Mouse (Mus musculus) G1E (cell line): Measurements from ENCODE around the gene Nexn. TPM values are rescaled to one million over a fixed set of nuclear protein-coding genes. Genes with fewer than 3 reads are reported as not detected.

Experiments used
- ATAC-seq: 2 replicates; pipeline ENCODE4 v1.8.0; 2016; ENCODE audit warnings: mild to moderate bottlenecking; ENCODE audit not compliant: insufficient number of reproducible peaks, poor library complexity, low FRiP score, severe bottlenecking; ENCODE audit errors: extremely low read depth
- DNase-seq: peaks from one replicate; pipeline ENCODE4 v3.0.0; 2012; ENCODE audit warnings: low spot score
- H3K27me3 ChIP-seq: 2 replicates; pipeline ENCODE4 v1.6.1; 2012; ENCODE audit warnings: mild to moderate bottlenecking, low read length, inconsistent platforms; ENCODE audit not compliant: insufficient read depth
- H3K36me3 ChIP-seq: replicated peaks from 2 replicates; pipeline ENCODE3; 2012; ENCODE audit warnings: mild to moderate bottlenecking, inconsistent platforms
- H3K4me1 ChIP-seq: 2 replicates; pipeline ENCODE4 v1.6.1; 2012; ENCODE audit warnings: low read depth, low read length, inconsistent platforms, mixed read lengths; ENCODE audit not compliant: insufficient read depth
- H3K4me3 ChIP-seq: 2 replicates; pipeline ENCODE4 v1.5.1; 2012; ENCODE audit warnings: low read depth, mild to moderate bottlenecking, inconsistent platforms, low read length, moderate library complexity, mixed read lengths
- H3K9me3 ChIP-seq: replicated peaks from 2 replicates; pipeline ENCODE4 v1.6.1; 2012; ENCODE audit warnings: inconsistent platforms
- CTCF ChIP-seq: IDR thresholded peaks from 2 replicates; pipeline ENCODE4 v1.5.1; 2012; ENCODE audit warnings: low read depth, low read length, inconsistent platforms, mixed read lengths
- GATA1 ChIP-seq: IDR thresholded peaks from 2 replicates; pipeline ENCODE4 v1.6.1; 2012; ENCODE audit warnings: borderline replicate concordance, low read length, inconsistent platforms, mixed read lengths
- GATA2 ChIP-seq: IDR thresholded peaks from 2 replicates; pipeline ENCODE4 v1.6.1; 2012; ENCODE audit warnings: low read depth, low read length, inconsistent platforms, borderline replicate concordance
- POLR2AphosphoS5 ChIP-seq: IDR thresholded peaks from 2 replicates; pipeline ENCODE4 v1.6.1; 2012; ENCODE audit warnings: low read depth, low read length, inconsistent platforms; ENCODE audit not compliant: insufficient replicate concordance
- TAL1 ChIP-seq: conservative IDR thresholded peaks from 2 replicates; pipeline ENCODE4 v1.6.1; 2012; ENCODE audit warnings: low read depth, low read length, inconsistent platforms, mixed read lengths
- polyA plus RNA-seq: library from polyadenylated mRNA; stranded (reverse); fragments of >175 nt; gene quantifications from 2 replicates; pipeline ENCODE4 v1.2.3, GENCODE M21; 2012
- total RNA-seq, 2 experiments: library from RNA; stranded (forward) in 1 of 2; stranded (reverse) in 1 of 2; fragments of 200-1000 nt in 1 of 2; fragments of >200 nt in 1 of 2; fragmentation: Nextera tagmentation in 1 of 2; gene quantifications; 2 replicates each; pipeline ENCODE4 v1.2.3; 2014 to 2017

Nexn gene
- total and polyA plus RNA-seq, 3 experiments: 1.0 TPM; not detected in 2

DNA sequence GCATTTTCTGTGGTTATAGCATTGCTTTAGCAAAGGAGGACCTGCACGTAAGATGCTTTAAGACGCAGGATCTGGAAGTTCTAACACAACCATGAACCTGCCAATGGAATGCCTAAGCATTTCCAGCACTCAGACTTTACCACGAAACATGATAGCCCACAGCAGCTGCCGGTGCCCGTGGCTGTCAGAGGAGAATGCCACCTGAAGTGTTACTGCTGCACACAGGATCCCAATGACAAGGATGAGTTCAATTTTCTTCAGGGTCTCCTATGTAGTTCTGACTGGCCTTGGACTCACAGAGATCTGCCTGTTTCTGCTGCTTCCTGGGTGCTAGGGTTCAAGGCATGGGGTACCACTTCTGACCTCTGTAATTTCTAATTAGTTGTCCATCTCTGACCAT, 18.6 kb upstream of the Nexn start:
- no peaks in the 10 kb centered on the region for H3K9me3 ChIP-seq
- H3K4me3 ChIP-seq: no peak overlapping the region
- no peak for ATAC-seq
- no peak for DNase-seq
- H3K27me3 ChIP-seq: no peaks in the 10 kb centered on the region
- H3K4me1 ChIP-seq: no peaks in the 10 kb centered on the region
- H3K36me3 ChIP-seq: peaks cover 68% of the 10 kb centered on the region
- no peak for TF ChIP-seq GATA2
- no peak for TF ChIP-seq POLR2AphosphoS5
- no peak for TF ChIP-seq CTCF
- TF ChIP-seq GATA1: no peak
- TF ChIP-seq TAL1: no peak

DNA sequence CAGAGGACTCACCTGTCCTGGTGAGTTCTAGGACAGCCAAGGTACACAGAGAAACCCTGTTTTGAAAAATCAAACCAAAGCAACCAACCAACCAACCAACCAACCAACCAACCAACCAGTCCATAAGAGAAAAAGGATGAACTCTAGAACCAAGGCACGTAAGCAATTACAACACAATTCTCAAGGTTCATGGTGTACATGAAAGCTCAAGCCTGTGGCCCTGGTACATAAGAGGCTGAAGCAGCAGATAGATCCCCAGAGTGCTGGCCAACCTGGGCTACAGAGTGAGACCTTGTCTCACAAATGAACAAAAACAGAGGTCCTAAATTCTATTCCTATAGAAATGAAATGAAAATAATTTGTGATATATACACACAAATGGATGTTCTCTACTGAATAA, 18.2 kb upstream of the Nexn start:
- H3K27me3 ChIP-seq: no peaks in the 10 kb centered on the region
- no peak overlapping the region for H3K4me3 ChIP-seq
- H3K36me3 ChIP-seq: peaks cover 68% of the 10 kb centered on the region
- DNase-seq (no peak), ATAC-seq (no peak)
- no peaks in the 10 kb centered on the region for H3K9me3 ChIP-seq
- no peaks in the 10 kb centered on the region for H3K4me1 ChIP-seq
- TF ChIP-seq POLR2AphosphoS5 (no peak), CTCF (no peak), TAL1 (no peak), GATA1 (no peak), GATA2 (no peak)

- ATAC-seq (no peak), DNase-seq (no peak)
- Histone ChIP-seq H3K9me3 (no peaks in the 10 kb centered on the region), H3K27me3 (no peaks in the 10 kb centered on the region), H3K36me3 (peaks cover 52% of the 10 kb centered on the region), H3K4me1 (no peaks in the 10 kb centered on the region), H3K4me3 (no peak overlapping the region)
- TF ChIP-seq GATA2 (no peak), CTCF (no peak), GATA1 (no peak), TAL1 (no peak), POLR2AphosphoS5 (no peak)
Observed at GRCm38 (mm10) chr3:152282126-152282525, 16.0 kb upstream of the Nexn start.

DNA sequence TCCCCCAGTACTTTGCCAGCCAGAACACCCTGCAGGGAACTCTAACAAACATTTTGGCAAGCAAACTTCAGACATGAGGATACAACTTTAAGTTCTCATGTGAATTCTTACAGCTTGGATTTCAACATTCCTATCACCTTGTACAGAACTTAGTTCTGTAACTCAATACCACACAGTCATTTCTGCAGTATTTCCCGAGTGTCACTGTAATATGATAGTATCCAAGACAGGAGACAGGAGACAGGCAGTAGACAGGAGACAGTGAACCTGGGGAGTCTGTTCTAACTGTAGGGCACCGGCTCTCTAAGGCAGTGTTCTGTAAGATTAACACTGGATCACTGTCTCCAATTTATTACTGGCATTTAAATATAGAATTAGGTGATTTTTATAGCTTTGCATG, 12.3 kb upstream of the Nexn start:
- DNase-seq: no peak
- TF ChIP-seq TAL1 (no peak), GATA1 (no peak), GATA2 (no peak), POLR2AphosphoS5 (no peak), CTCF (no peak)
- H3K36me3 ChIP-seq: peaks cover 40% of the 10 kb centered on the region
- peaks cover 4% of the 10 kb centered on the region; the same call in 1 of the 2 replicates for H3K4me1 ChIP-seq
- H3K4me3 ChIP-seq: no peak overlapping the region
- no peak for ATAC-seq
- H3K27me3 ChIP-seq: no peaks in the 10 kb centered on the region
- no peaks in the 10 kb centered on the region for H3K9me3 ChIP-seq

GRCm38 (mm10) chr3:152277912-152278311, 11.8 kb upstream of the Nexn start:
- peaks cover 40% of the 10 kb centered on the region for H3K36me3 ChIP-seq
- H3K9me3 ChIP-seq: no peaks in the 10 kb centered on the region
- no peak for TF ChIP-seq CTCF
- no peak for TF ChIP-seq TAL1
- TF ChIP-seq POLR2AphosphoS5: no peak
- TF ChIP-seq GATA2: no peak
- no peak for TF ChIP-seq GATA1
- peaks cover 4% of the 10 kb centered on the region; the same call in 1 of the 2 replicates for H3K4me1 ChIP-seq
- no peak for ATAC-seq
- H3K27me3 ChIP-seq: no peaks in the 10 kb centered on the region
- H3K4me3 ChIP-seq: no peak overlapping the region
- no peak for DNase-seq

DNA sequence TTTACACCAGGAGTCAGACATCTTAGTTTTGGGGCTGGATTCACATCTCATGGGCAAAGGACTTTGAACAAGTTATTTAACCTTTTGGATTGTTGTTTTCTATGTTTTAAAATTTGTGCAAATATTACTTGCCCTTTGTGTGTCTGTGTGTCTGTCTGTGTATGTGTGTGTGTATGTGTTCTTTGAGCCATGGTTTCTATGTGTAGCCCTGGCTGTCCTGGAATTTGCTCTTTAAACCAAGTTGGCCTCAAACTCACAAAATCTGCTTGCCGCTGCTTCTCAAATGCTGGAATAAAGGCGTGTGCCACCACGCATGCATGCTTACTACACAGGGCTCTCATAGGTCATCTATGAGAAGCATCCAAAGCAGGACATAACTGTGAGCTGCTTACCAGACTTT, 10.8 kb upstream of the Nexn start:
- Histone ChIP-seq H3K4me1 (peaks cover 4% of the 10 kb centered on the region; the same call in 1 of the 2 replicates), H3K9me3 (no peaks in the 10 kb centered on the region), H3K4me3 (no peak overlapping the region), H3K36me3 (peaks cover 39% of the 10 kb centered on the region), H3K27me3 (no peaks in the 10 kb centered on the region)
- DNase-seq (no peak), ATAC-seq (no peak)
- TF ChIP-seq POLR2AphosphoS5: no peak
- no peak for TF ChIP-seq GATA2
- no peak for TF ChIP-seq TAL1
- TF ChIP-seq GATA1: no peak
- no peak for TF ChIP-seq CTCF

DNA sequence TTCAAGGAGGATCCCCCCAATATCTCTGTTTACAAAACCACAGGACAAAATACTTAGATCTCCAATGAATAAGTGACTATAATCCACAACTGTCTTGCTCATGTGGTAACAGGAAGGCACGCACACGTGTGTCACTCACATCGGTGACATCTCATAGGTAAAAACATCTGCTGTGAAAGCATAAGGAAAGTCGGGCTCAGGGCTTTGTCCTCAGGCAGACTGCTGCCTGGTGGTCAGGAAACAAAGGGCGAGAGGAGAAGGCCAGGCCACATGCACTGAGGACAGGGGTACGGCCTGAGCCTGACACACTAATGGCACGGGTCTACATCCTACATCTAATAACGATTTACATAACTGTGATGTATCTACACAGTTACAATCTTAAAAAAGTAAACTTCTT, 8.9 kb upstream of the Nexn start:
- no peak for TF ChIP-seq TAL1
- TF ChIP-seq GATA2: no peak
- TF ChIP-seq POLR2AphosphoS5: no peak
- no peak for TF ChIP-seq CTCF
- no peak for TF ChIP-seq GATA1

More for the DNA sequence above, 8.9 kb upstream of the Nexn start:
- ATAC-seq (no peak), DNase-seq (no peak)
- H3K4me3 ChIP-seq: no peak overlapping the region
- no peaks in the 10 kb centered on the region for H3K27me3 ChIP-seq
- H3K9me3 ChIP-seq: no peaks in the 10 kb centered on the region
- H3K36me3 ChIP-seq: peaks cover 37% of the 10 kb centered on the region
- H3K4me1 ChIP-seq: peaks cover 4% of the 10 kb centered on the region; the same call in 1 of the 2 replicates
